Mouse (Mus musculus): ENCODE data around the gene Oxsr1.
A peak's percentile ranks its signal among the peaks of the same experiment; 100 is the strongest.
"Not testable (repeated sequence)": the region's sequence is repeated elsewhere in the genome, so short reads cannot be mapped to it uniquely, and the experiment has no call there.

Oxsr1 gene

DNA sequence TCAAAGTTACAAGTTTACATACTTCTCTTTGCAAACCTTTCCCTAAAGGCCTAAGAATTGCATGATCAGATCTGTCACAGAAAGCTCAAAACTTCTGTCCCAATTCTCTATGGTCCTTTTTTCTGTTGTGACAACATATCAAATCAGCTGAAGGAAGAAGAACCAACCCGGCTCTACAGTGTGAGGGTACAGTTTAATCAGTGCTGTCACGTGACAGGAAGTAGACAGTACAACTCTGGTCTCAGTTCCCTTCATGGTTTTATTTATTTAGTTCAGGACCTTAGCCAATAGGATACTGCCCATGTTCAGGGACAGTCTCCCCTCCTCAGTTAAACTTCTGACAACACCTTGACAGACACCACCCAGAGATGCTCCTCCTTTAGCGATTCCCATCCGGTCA is 102.0 kb downstream of the Oxsr1 start:
- DNase-seq (ENCODE audit: low read depth, low spot score) = no peak

DNA sequence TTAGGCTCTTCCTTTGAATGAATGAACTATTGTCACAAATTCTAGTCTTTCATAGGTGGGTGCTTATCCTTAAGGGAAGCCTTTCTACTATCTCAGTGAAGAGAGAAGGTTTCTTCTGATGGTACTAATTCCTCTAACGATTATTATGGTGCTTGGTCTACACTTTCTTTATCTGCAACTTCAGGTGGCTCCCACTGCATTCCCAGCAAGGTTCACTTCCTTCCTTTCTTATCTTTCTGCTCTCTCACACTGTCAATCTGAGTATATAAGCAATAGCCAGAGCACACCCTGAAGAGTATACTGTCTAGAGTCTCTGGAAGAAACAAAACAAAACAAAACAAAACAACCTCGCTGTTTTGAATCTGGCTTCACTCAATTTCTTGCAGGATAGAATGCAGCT is 102.6 kb downstream of the Oxsr1 start:
- no peak for DNase-seq (ENCODE audit: low read depth, low spot score)

DNA sequence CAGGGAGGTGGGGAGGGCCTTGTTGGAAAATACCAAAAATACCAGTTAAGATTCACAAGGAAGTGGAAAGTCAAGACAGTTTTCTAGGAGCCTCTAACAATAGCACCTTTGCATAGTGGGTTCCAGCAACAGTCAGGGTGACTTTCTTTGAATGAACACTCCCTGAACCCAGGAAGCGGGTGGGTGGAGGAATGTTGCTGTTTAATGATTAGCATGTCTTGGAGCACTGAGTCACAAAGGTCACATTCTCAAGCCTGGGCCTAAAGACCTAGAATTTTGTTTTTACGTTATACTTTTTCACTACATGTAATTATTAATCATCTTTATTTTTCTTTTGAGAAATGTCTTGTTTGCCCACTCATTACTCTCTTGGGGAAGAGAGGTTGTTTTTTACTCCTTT is 106.9 kb downstream of the Oxsr1 start:
- not testable (repeated sequence) for DNase-seq (ENCODE audit: low read depth, low spot score)

DNA sequence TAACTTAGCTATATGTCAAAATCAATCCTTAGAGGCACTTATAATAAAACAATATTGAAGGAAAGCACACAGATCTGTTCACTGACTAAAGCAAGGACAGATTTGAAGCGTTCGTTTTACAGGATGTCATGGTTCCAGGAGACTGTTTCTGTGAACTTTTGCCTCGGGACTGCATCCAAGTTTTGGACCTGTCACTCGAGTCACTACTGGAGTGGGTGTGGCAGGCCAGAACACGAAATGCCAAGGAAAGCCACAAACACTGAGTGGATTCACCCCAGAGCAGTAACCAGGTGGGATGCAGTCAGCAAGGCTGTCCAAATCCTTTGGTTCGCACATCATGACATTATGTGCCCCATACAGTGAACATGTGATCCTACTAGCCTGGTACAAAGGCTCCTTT is 107.6 kb downstream of the Oxsr1 start:
- no peak for DNase-seq (ENCODE audit: low read depth, low spot score)

DNA sequence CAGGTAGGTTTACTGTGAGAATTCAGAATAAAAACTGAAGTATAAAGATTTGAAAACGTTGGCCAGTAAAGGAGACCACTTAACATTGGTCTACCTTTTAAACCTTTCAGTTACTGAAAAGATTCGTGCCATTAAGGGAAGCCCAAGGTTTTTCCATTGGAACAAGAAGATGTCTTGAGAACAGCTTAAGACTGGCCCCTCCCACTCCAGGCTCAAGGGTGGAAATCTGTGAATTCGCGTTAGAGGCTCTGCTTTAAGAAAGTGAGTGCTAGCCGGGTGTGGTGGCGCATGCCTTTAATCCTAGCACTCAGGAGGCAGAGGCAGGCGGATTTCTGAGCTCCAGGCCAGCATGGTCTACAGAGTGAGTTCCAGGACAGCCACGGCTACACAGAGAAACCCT is 109.2 kb downstream of the Oxsr1 start:
- no peak for DNase-seq (ENCODE audit: low read depth, low spot score)

DNA sequence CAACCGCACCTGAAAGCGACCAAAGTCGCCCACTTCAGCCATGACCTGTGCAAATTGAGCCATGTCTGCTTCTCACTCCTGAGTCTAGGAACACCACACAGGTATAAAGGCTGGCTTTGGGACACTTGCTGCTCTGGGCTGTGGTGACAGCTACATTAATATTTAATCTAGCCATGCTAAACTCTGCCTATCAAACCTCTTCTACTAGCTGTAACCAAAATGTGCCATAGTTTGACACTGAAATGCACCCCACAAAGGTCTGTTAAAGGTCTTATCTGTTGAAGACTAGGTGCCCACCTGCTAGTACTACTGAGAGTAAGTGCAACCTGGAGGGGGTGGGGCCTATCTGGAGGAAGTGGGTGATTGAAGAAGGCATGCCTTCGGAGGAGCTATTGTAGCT is 113.2 kb downstream of the Oxsr1 start, which contains the start of gene Slc22a13:
Gene Slc22a13, minus strand, starts transcription at position 101 of the 400 bp plus-strand sequence.
- no peak for DNase-seq (ENCODE audit: low read depth, low spot score)

DNA sequence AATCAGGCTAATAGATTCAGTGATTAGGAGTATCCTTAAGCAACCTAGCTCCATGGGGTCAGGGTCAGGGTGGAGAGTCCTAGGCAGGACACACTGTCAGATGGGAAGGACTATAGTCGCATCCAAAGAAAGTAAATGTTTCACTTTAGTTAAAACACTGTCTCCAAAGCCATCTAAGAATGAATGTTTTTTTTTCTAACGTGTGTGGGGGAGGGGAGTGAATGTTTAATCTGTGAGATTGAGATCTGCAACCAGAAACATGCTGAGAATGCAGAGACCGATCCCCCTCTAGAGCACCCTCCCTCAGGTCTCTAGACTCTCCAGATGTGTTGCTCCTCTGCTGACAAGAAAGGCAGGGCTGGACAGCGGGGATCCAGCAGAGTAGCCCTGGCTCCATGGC is 115.1 kb downstream of the Oxsr1 start:
- no peak for DNase-seq (ENCODE audit: low read depth, low spot score)

DNA sequence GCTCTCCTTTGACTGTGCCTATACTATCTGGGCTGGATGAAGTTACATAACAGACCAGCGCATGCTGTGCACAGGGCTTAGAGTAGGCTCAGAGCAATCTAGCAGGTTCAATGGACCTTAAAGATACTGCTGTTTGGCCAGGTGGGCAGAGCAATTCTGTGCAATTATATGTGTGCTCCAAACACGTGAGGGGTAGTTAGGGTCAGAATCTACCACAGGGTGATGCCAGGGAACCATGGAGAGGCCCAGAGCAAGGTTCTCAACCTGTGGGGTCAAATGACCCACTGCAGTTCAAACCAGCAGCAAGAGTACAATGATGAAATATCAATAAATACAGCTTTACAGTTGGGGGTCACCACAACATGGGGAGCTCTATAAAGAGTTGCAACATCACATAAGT is 115.6 kb downstream of the Oxsr1 start:
- DNase-seq (ENCODE audit: low read depth, low spot score) = no peak

DNA sequence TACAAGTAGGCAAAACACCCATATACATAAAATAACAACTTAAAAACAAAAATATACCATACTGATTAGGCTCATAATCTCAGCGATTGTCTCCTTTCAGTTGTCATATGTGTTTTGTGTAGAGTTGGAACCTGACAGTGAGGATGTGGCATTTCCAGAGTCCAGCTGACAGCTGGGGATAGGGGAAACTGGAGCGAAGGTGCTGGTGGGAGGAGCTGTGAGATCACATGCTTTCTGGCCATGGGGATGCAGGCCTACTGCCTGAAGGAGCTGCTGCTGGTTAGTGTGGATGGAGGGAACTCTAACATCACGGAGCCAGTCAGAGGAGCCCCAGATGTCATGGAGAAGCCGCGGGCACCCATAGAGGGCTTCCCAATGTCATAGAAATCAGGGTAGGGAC is 116.5 kb downstream of the Oxsr1 start:
- no peak for DNase-seq (ENCODE audit: low read depth, low spot score)

DNA sequence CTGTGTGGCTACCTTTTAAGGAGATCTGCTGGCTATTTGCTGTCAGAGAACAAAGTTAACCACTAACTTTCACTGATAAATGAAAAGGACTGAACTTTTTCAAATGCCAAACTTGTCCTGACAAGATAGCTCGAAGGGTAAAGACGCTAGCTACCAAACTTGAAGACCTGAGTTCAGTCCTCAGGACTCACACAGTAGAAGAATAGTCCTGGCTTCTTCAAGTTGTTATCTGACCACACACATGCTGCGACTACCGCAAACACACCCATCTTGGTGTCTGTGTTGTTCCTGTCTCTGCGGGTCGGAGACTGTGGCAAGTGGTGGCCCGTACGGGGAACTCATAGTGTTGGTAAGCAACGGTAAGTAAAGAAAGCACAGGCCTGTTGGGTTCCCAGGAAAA is 118.6 kb downstream of the Oxsr1 start:
- no peak for DNase-seq (ENCODE audit: low read depth, low spot score)

DNA sequence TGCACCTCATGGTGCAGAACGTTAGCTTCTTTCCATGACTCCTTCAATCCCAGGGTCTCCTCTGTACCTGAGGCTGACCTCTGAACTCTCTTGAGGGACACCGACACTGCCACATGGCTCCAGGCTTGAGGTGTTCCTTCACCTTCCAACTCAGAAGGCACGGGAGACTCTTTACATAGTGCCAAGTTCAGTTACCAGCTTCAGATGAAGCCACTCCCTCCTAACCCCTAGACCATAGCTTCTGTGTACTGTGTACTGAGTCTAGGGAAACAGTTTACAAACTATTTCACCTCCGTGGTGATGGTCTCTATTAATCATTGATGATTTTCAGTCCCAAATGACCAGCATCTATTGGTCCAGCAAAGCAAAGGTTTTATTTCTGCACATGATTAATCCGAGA is 120.6 kb downstream of the Oxsr1 start:
- no peak for DNase-seq (ENCODE audit: low read depth, low spot score)

DNA sequence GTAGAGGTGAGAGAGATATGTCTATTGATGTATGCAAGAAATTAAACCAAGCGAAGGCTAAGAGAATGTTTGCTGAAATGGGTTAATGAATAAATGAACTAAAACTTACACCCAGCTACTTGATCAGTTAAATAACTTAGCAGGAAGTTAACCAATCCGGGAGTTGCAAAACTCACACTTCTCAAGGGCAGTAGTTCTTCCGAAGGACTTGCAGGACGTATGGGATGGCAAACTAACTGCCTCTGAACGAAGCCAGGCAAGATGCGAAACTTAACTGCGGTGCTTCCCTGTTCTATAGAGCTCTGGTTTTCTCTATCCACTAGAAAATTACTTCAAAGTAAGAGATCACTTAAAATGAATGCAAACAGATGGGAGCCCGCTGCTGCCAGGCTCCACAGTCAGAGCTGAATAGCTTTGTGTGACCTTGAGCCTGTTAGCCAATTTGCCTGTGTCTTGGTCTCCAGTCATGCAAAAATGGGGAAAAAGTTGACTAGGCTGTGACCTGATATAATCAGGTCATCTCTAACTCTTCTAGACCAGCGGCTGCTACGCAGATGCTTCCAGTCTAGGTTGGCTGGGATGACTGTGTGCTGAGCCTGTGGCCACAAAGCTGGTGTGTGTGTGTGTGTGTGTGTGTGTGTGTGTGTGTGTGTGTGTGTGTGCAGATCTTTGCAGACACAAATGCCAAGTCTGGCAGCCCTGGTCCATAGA is 122.9 kb downstream of the Oxsr1 start:
- DNase-seq (ENCODE audit: low read depth, low spot score) = no peak

DNA sequence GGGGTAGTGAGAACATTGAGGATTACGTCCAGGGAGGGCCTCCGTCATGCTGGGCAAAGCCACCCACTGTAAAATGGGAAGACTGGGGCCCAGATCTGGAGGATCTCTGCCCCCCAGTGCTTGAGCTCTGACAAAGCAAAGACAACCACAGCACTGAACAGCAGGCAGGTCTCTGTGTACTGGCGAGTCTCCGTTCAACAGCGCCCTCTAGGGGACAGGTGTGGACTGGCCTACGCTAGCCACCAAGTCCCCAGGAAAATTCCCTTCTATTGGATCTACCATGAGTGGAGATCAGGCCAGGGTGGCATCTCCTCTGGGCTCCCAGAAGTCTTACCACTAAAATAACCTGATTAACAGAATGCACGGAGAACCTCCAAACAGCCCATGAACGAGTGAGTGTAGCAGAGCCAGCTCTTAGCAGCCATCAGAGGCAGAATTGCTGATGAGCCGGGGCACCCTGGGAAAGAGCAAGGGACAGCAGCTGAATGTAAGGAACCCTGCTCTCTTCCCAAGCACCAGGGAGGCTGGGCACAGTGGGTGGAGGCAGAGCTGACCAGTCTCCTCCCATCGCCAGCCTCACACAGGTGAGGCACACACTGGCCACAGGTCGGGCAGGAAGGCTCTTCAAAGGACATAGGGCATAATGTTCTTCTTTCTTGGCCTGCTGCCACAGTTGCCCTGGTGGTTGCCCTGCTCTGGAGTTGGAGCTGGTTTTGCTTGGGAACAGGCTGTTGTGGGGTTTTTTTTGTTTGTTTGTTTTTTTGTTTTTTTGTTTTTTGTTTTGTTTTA is 129.8 kb downstream of the Oxsr1 start:
- peak; percentile 3 for DNase-seq (ENCODE audit: low read depth, low spot score)

Data from embryo, embryonic 11.5 days (tissue).